Mouse (Mus musculus): ENCODE data around the gene Mybphl. TPM values are rescaled to one million over a fixed set of nuclear protein-coding genes. Genes with fewer than 3 reads are reported as not detected.
A peak's percentile ranks its signal among the peaks of the same experiment; 100 is the strongest.

The Mybphl gene
- total RNA-seq, 2 experiments from 2014 or later, result 0.30 TPM; not detected in 1

GRCm38 (mm10) chr3:108406306-108406885 is 41.7 kb downstream of the Mybphl start:
- peak; percentile 29 for DNase-seq
- intact Hi-C loops (cut with DNase I), result no loop called here

GRCm38 (mm10) chr3:108408517-108409008 is 43.9 kb downstream of the Mybphl start:
- intact Hi-C loops (cut with DNase I), result no loop called here
- DNase-seq, result no peak

- DNase-seq, result peak; percentile 82
- intact Hi-C loops (cut with DNase I), result no loop called here
These were observed 45.1 kb downstream of the Mybphl start for GRCm38 (mm10) chr3:108409656-108410358.

GRCm38 (mm10) chr3:108410359-108410714 is 45.6 kb downstream of the Mybphl start:
- intact Hi-C loops (cut with DNase I), result no loop called here
- DNase-seq, result no peak

DNA sequence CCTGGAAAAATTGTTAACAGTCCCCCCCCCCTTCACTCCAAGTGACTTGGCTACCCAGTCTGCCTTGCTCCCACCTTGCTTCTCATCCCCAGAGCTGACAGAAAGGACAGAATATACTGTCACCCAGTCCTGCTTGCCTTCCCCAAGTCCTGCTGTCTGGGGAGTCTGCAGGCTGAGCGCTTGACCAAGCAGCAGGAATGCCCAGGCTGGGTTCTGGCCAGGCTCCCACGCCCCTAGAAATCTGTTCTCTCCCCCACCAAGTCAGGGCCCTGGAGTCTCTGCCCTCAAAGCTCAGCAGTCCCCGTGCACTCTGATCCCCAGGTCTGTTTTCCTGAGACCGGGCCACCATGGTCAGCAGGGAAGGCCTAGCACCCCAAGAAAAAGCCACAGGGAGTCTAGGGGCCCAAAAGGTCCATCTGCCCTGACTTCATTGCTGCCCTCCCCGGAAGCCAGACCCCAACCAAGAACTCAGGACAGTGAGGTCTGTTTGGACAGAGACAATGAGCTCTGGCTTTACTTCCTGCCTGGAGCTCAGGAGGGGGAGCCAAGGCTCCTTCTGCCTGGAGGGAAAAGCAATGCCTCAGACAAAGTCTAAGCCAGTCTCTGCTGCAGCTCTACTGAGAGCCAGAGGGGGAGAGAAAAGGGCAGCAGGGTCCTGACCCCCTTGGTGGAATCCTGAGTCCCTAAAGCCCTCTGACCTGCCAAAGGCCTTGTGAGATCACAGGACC is 46.5 kb downstream of the Mybphl start:
- intact Hi-C loops (cut with DNase I), result no loop called here
- DNase-seq, result peak; percentile 58

- DNase-seq, result peak; percentile 94
- intact Hi-C loops (cut with DNase I), result no loop called here
These were observed 47.0 kb downstream of the Mybphl start for GRCm38 (mm10) chr3:108411754-108412121.

DNA sequence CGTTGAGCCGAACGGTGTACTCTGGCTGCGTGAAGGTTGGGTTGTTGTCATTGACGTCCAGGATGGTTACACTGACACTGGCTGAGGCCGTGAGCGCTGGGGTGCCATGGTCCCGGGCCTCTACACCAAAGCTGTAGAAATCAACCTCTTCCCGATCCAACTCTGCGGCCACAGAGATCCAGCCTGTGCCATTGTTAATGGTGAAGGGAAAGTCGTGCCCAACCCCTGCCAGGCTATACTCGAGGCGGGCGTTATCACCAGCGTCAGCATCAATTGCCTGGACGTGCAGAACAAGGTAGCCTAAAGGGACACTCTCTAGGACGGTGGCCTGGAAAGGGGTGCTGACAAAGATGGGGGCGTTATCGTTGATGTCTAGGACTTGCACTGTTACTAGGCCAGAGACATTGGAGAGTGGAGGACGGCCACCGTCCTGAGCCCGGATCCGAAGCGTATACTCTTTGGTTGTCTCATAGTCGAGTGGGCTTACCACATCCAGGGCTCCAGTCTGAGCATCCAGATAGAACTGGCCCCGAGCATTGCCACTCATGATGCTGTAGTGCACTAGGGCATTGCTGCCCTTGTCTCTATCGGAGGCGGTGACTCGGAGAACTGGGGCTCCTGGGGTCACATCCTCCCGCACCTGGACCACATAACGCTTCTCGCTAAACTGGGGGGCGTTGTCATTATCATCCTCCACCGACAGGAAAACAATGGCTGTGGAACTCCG is 49.1 kb downstream of the Mybphl start:
- intact Hi-C loops (cut with DNase I), result no loop called here
- DNase-seq, result no peak

GRCm38 (mm10) chr3:108414857-108415830 is 50.4 kb downstream of the Mybphl start, which contains the start of gene Celsr2:
TSS of gene Celsr2 (minus strand) at chr3:108415552.
- DNase-seq, result peak; percentile 51
- intact Hi-C loops (cut with DNase I), result no loop called here

DNA sequence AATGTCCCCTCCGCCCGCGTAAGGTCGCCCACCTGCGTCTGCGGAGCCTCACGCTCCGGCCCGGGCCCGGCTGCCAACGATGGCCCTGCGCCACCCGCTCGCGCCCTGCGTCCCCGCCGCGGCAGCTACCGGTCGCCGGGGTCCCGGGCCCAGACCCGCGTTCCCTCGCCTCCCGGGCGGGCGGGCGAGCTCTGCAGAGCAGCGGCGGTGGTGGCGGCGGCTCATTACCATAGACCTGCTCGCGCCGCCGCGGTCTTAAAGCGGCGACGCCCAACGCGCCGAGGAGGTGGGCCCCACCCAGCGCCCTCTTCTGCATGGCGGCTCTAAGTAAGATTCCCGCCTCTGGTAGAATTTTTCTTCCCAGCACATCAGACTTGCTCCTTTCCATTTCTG is 51.1 kb downstream of the Mybphl start:
- DNase-seq, result peak; percentile 87
- intact Hi-C loops (cut with DNase I), result no loop called here

- DNase-seq, result no peak
- intact Hi-C loops (cut with DNase I), result no loop called here
These were observed 58.3 kb downstream of the Mybphl start for GRCm38 (mm10) chr3:108423006-108423405.

- intact Hi-C loops (cut with DNase I), result no loop called here
- DNase-seq, result peak; percentile 72
These were observed 59.4 kb downstream of the Mybphl start for GRCm38 (mm10) chr3:108423844-108424801.

DNA sequence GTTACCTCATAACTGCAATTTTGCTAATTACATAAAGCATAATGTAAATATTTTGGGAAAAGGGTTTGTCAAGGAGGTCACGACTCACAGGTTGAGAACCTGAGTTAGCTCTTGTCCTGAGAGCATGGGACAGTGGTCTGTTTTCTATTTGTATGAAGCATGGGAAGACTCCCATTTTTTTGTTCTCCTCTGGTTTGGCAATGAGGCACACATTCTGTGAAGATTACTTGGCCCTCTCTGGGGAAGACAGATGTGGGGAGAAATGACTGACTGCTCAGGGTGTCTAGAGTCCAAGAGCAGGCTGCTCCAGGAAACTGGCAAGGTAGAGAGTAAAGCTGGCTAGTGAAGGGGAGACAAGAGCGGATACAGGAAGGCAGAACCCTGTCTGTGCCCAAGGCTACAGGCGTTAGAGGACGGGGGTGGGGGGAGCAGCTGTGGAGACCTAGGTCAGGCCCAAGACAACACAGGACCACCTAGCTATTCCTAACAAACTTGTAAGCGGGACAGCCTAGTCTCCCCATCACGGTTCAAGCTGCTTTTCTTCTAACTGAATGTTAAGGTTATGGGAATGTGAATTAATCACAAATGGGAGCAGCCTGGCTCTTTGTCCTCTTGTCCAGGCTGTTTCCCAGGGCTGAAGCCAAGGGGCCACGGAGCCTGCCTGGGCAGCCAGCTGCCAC is 60.4 kb downstream of the Mybphl start:
- intact Hi-C loops (cut with DNase I), result no loop called here
- DNase-seq, result no peak

GRCm38 (mm10) chr3:108425624-108426018 is 60.9 kb downstream of the Mybphl start:
- no peak for DNase-seq
- intact Hi-C loops (cut with DNase I), result no loop called here

Other genes starting within 250 kb of the Mybphl start
- 10 to 100 TPM; 88.6 to 90.4 TPM for gene Gnai3, start 218.8 kb upstream of the Mybphl start, total RNA-seq (2021)
- 10 to 100 TPM; 12.1 to 14.0 TPM for gene Gpr61, start 210.0 kb upstream of the Mybphl start, total RNA-seq (2021)
- 10 to 100 TPM; 23.6 to 25.8 TPM for gene Amigo1, start 178.6 kb upstream of the Mybphl start, total RNA-seq (2021)
- gene Cyb561d1, start 163.7 kb upstream of the Mybphl start, total RNA-seq (2021), result 10 to 100 TPM; 10.9 to 11.4 TPM
- 10 to 100 TPM; 33.1 to 34.8 TPM for gene Atxn7l2, start 154.0 kb upstream of the Mybphl start, total RNA-seq (2021)
- 1 to 10 TPM in 1 of 2 experiments, under 1 TPM in 1; 0.98 to 1.4 TPM for gene Sypl2, start 138.3 kb upstream of the Mybphl start, total RNA-seq (2021)
- 10 to 100 TPM; 98.8 to 99.0 TPM for gene Psma5, start 108.0 kb upstream of the Mybphl start, total RNA-seq (2021)
- gene Sort1, start 80.8 kb upstream of the Mybphl start, total RNA-seq (2021), result 10 to 100 TPM; 90.4 to 93.5 TPM
- gene Psrc1, start 18.9 kb downstream of the Mybphl start, total RNA-seq (2021), result 1 to 10 TPM; 4.3 to 6.9 TPM
- gene Celsr2, start 50.6 kb downstream of the Mybphl start, total RNA-seq (2021), result 100 to 1,000 TPM; 136 to 149 TPM
- 100 to 1,000 TPM; 194 to 199 TPM for gene Sars, start 80.3 kb downstream of the Mybphl start, total RNA-seq (2021)
- gene 1700013F07Rik, start 169.2 kb downstream of the Mybphl start, total RNA-seq (2021), result 1 to 10 TPM; 2.4 to 2.7 TPM
- 10 to 100 TPM; 17.6 to 20.1 TPM for gene 5330417C22Rik, start 171.6 kb downstream of the Mybphl start, total RNA-seq (2021)
- gene Tmem167b, start 197.6 kb downstream of the Mybphl start, total RNA-seq (2021), result 10 to 100 TPM; 45.4 to 46.1 TPM
- 10 to 100 TPM; 22.3 to 26.3 TPM for gene Taf13, start 206.8 kb downstream of the Mybphl start, total RNA-seq (2021)
- 100 to 1,000 TPM; 184 to 186 TPM for gene Wdr47, start 226.4 kb downstream of the Mybphl start, total RNA-seq (2021)

Measured in left cerebral cortex, postnatal 4 days (tissue).